In the genomic region with DNA sequence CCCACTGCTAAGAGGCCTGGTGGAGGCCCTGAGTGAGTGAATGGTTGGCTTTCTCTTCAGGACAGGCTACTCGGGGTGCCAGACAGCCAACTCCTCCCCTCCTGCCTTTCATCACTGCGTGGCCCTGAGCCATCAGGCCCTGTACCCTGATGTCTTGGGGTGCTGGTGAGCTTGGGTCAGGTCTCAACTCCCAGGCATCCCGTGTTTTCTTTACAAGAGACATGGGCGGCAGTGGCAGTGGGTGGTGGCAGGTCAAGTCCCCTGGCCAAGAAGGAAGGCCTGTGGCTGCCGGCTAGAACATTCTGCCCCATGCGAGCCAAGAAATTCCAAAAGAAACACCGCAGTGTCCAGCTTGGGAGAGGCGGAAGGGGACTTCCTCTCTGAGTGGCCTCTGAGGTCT, we compare ENCODE assay signal across 9 mouse cellular contexts. TPM values are rescaled to one million over a fixed set of nuclear protein-coding genes. Genes with fewer than 3 reads are reported as not detected.
DNase-seq lines count a peak whose midpoint lies in the region; ATAC-seq lines count a peak whose summit lies in the region.
"Had no signal": no experiment of that assay in that cellular context is flagged by ENCODE, and none has a peak within 500 bp of the region (broad histone marks: within the 10 kb centered on the region; RNA-seq: fewer than 3 reads in every experiment).

No protein-coding gene starts in this region.

- peak; percentile 69 to 84 for DNase-seq in adrenal gland, adult (ENCODE audit: inconsistent age in 2 of 2, low spot score in 1 of 2)
- DNase-seq in adrenal gland, postnatal 4 days (ENCODE audit: low spot score in 2 of 2) = no peak
- peak; percentile 49 to 56 for DNase-seq in right cerebral cortex, postnatal 10 days (ENCODE audit: low spot score in 2 of 2)
- DNase-seq in right cerebral cortex, postnatal 36 days (ENCODE audit: low spot score in 2 of 2) = no peak
- peak; percentile 35 to 50 for DNase-seq in kidney, adult 8-10 months
- DNase-seq in skeletal muscle tissue, adult 2 months (ENCODE audit: low read depth, low spot score) = peak; percentile 56
- DNase-seq in layer of hippocampus, adult 9-10 months (ENCODE audit: low spot score) = no peak
- DNase-seq: cerebellum, postnatal 10 days had no signal

- ATAC-seq in megakaryocyte progenitor cell, adult 5-6 weeks (replicated peaks; ENCODE audit: poor library complexity) = no peak

RNA-seq across cellular contexts. Expression of a gene that starts 9.2 kb away (rescaled TPM):
- 1 to 10 TPM; 1.6 to 2.3 TPM for total RNA-seq in adrenal gland, postnatal 4 days (2021)
- not detected in 2 replicates for total RNA-seq in megakaryocyte progenitor cell, adult 5-6 weeks (2015)
- total RNA-seq in megakaryocyte progenitor cell, adult 5-6 weeks (2017) = not detected in 2 replicates

RNA-seq across cellular contexts. Expression of a gene that starts 41.8 kb away (rescaled TPM):
- total RNA-seq in adrenal gland, postnatal 4 days (2021) = 10 to 100 TPM; 58.1 to 60.7 TPM
- 32.0 and 32.6 TPM in 2 replicates for total RNA-seq in megakaryocyte progenitor cell, adult 5-6 weeks (2015)
- total RNA-seq in megakaryocyte progenitor cell, adult 5-6 weeks (2017) = 10.0 and 11.2 TPM in 2 replicates

Comparison
In these comparisons a context has a peak if more than half of its experiments do, and no peak if none do; other contexts are left out.
1. DNase-seq: peak in adrenal gland, adult (2 of 2), right cerebral cortex, postnatal 10 days (2 of 2), kidney, adult 8-10 months (2 of 2) and skeletal muscle tissue, adult 2 months (single experiment); none in adrenal gland, postnatal 4 days (0 of 2), right cerebral cortex, postnatal 36 days (0 of 2) and layer of hippocampus, adult 9-10 months (single experiment).